Mouse (Mus musculus): ENCODE measurements around the gene Gorasp2.

- no peak for TF ChIP-seq CHD2 (IDR thresholded peaks at IDR 0.05; ENCODE audit: low read depth, low read length)
- TF ChIP-seq ZNF384 (IDR thresholded peaks at IDR 0.05; ENCODE audit: low read depth, low read length), result no peak
Measured at GRCm38 (mm10) chr2:70647681-70648080, 13.7 kb upstream of the Gorasp2 start.

Data from ES-E14 (cell line).